Mouse (Mus musculus) embryonic facial prominence, embryonic 13.5 days (tissue): Measurements from ENCODE around the gene Mycl. TPM values are rescaled to one million over a fixed set of nuclear protein-coding genes. Genes with fewer than 3 reads are reported as not detected.

Source experiments
- ATAC-seq: fragments of 200-750 bp; cut with Nextera tagmentation; 2 replicates; pipeline ENCODE4 v1.8.0; 2017; ENCODE audit warnings: low read depth; ENCODE audit not compliant: insufficient number of reproducible peaks, insufficient read depth, low FRiP score, low TSS enrichment
- H3K27ac ChIP-seq: fragments of 300-500 bp; sonication (generic); 2 replicates; pipeline ENCODE4 v1.5.1; 2015; ENCODE audit warnings: moderate library complexity, mild to moderate bottlenecking, inconsistent platforms
- H3K27me3 ChIP-seq: fragments of 300-500 bp; sonication (generic); 2 replicates; pipeline ENCODE4 v1.6.1; 2015; ENCODE audit warnings: mild to moderate bottlenecking, inconsistent platforms
- H3K36me3 ChIP-seq: fragments of 300-500 bp; sonication (generic); 2 replicates; pipeline ENCODE4 v1.6.1; 2015; ENCODE audit warnings: mild to moderate bottlenecking, inconsistent platforms
- H3K4me1 ChIP-seq: fragments of 300-500 bp; sonication (generic); 2 replicates; pipeline ENCODE4 v1.6.1; 2015; ENCODE audit warnings: inconsistent platforms
- H3K4me2 ChIP-seq: fragments of 300-500 bp; sonication (generic); 2 replicates; pipeline ENCODE4 v1.6.1; 2015; ENCODE audit warnings: moderate library complexity, mild to moderate bottlenecking, inconsistent platforms
- H3K4me3 ChIP-seq: fragments of 300-500 bp; sonication (generic); 2 replicates; pipeline ENCODE4 v1.5.1; 2015; ENCODE audit warnings: mild to moderate bottlenecking, inconsistent platforms
- H3K9ac ChIP-seq: fragments of 300-500 bp; sonication (generic); 2 replicates; pipeline ENCODE4 v1.6.1; 2015; ENCODE audit warnings: mild to moderate bottlenecking, inconsistent platforms
- H3K9me3 ChIP-seq: fragments of 300-500 bp; sonication (generic); 2 replicates; pipeline ENCODE4 v1.6.1; 2016; ENCODE audit warnings: inconsistent platforms
- WGBS: fragments of 180-500 bp; shearing (Covaris S2); methylation state at CpG from one replicate; pipeline ENCODE4 v1.1.7; 2015; ENCODE audit warnings: mixed read lengths; 5-methylcytosine and 5-hydroxymethylcytosine counted together
- polyA plus RNA-seq: library from polyadenylated mRNA; unstranded; fragments of >200 nt; fragmentation: Nextera tagmentation; extraction: Ambion mirVana; gene quantifications from 2 replicates; pipeline ENCODE4 v1.2.1, GENCODE M21; 2015

The Mycl gene
- polyA plus RNA-seq, result 29.4 and 33.4 TPM in 2 replicates

- peak; percentile 82 for ATAC-seq
- Histone ChIP-seq H3K4me1 (peaks cover 35% of the 10 kb centered on the region), H3K9ac (peak within 1 kb of the TSS; percentile 89), H3K9me3 (no peaks in the 10 kb centered on the region), H3K4me3 (peak within 1 kb of the TSS; percentile 79), H3K27ac (peak within 1 kb of the TSS; percentile 92), H3K27me3 (peaks cover 14% of the 10 kb centered on the region; the same call in 1 of the 2 replicates), H3K4me2 (peak within 1 kb of the TSS; percentile 92), H3K36me3 (peaks cover 7% of the 10 kb centered on the region)
- under 1% methylated on average over 54 of the region's 69 CpGs for WGBS
Observed at GRCm38 (mm10) chr4:122995404-122996220, at the start of gene Mycl. TSS of gene Mycl (plus strand) at chr4:122995652.

GRCm38 (mm10) chr4:122947223-122947622 is 48.2 kb upstream of the Mycl start:
- peaks cover 47% of the 10 kb centered on the region for H3K36me3 ChIP-seq
- no peaks in the 10 kb centered on the region for H3K4me1 ChIP-seq
- 81% methylated on average over 3 of the region's 3 CpGs for WGBS

GRCm38 (mm10) chr4:122949096-122949495 is 46.4 kb upstream of the Mycl start:
- Histone ChIP-seq H3K9me3 (no peaks in the 10 kb centered on the region), H3K4me1 (no peaks in the 10 kb centered on the region), H3K4me2 (no peak overlapping the region), H3K4me3 (no peak overlapping the region), H3K36me3 (peaks cover 47% of the 10 kb centered on the region), H3K27ac (no peak overlapping the region), H3K9ac (no peak overlapping the region), H3K27me3 (no peaks in the 10 kb centered on the region)
- WGBS, result 93% methylated on average over 8 of the region's 8 CpGs
- ATAC-seq, result no peak

More at GRCm38 (mm10) chr4:122947223-122947622, 48.2 kb upstream of the Mycl start:
- no peaks in the 10 kb centered on the region for H3K27me3 ChIP-seq
- no peak overlapping the region for H3K4me2 ChIP-seq
- H3K27ac ChIP-seq, result no peak overlapping the region
- no peak for ATAC-seq
- no peaks in the 10 kb centered on the region for H3K9me3 ChIP-seq
- H3K4me3 ChIP-seq, result no peak overlapping the region
- H3K9ac ChIP-seq, result no peak overlapping the region

GRCm38 (mm10) chr4:122954680-122955411 is 40.6 kb upstream of the Mycl start:
- WGBS, result 57% methylated on average over 5 of the region's 5 CpGs
- ATAC-seq, result no peak; the same call in 1 of the 2 replicates
- H3K9ac ChIP-seq, result peak overlapping the region; percentile 62

GRCm38 (mm10) chr4:122955412-122956136 is 39.9 kb upstream of the Mycl start:
- H3K9ac ChIP-seq, result peak overlapping the region; percentile 62
- H3K4me3 ChIP-seq, result peak overlapping the region; percentile 31
- peak overlapping the region; percentile 60 for H3K4me2 ChIP-seq
- WGBS, result 8% methylated on average over 17 of the region's 17 CpGs
- H3K9me3 ChIP-seq, result no peaks in the 10 kb centered on the region
- H3K36me3 ChIP-seq, result peaks cover 14% of the 10 kb centered on the region
- H3K4me1 ChIP-seq, result peaks cover 43% of the 10 kb centered on the region
- peak overlapping the region; percentile 82 for H3K27ac ChIP-seq
- H3K27me3 ChIP-seq, result no peaks in the 10 kb centered on the region
- ATAC-seq, result peak; percentile 95

More at GRCm38 (mm10) chr4:122954680-122955411, 40.6 kb upstream of the Mycl start:
- Histone ChIP-seq H3K4me3 (peak overlapping the region; percentile 31), H3K4me2 (peak overlapping the region; percentile 60), H3K27ac (peak overlapping the region; percentile 82), H3K4me1 (peaks cover 36% of the 10 kb centered on the region), H3K36me3 (peaks cover 21% of the 10 kb centered on the region), H3K27me3 (no peaks in the 10 kb centered on the region), H3K9me3 (no peaks in the 10 kb centered on the region)

- Histone ChIP-seq H3K9ac (no peak overlapping the region), H3K36me3 (peaks cover 6% of the 10 kb centered on the region; the same call in 1 of the 2 replicates), H3K27me3 (peaks cover 2% of the 10 kb centered on the region), H3K9me3 (no peaks in the 10 kb centered on the region), H3K4me3 (no peak overlapping the region), H3K27ac (no peak overlapping the region), H3K4me2 (no peak overlapping the region), H3K4me1 (peaks cover 48% of the 10 kb centered on the region)
- ATAC-seq, result no peak
- 82% methylated on average over 4 of the region's 6 CpGs for WGBS
Observed at GRCm38 (mm10) chr4:122956301-122956700, 39.2 kb upstream of the Mycl start.

GRCm38 (mm10) chr4:122958491-122959031 is 36.9 kb upstream of the Mycl start:
- H3K4me3 ChIP-seq, result no peak overlapping the region
- WGBS, result 85% methylated on average over 6 of the region's 6 CpGs
- H3K27ac ChIP-seq, result no peak overlapping the region

GRCm38 (mm10) chr4:122959816-122960215 is 35.6 kb upstream of the Mycl start:
- WGBS, result 4% methylated on average over 8 of the region's 8 CpGs
- ATAC-seq, result no peak
- no peak overlapping the region for H3K27ac ChIP-seq
- H3K9ac ChIP-seq, result peak overlapping the region; percentile 76
- peaks cover 53% of the 10 kb centered on the region for H3K4me1 ChIP-seq
- peak overlapping the region; percentile 67 for H3K4me3 ChIP-seq
- peak overlapping the region; percentile 99 for H3K4me2 ChIP-seq
- peaks cover 12% of the 10 kb centered on the region for H3K27me3 ChIP-seq
- H3K36me3 ChIP-seq, result no peaks in the 10 kb centered on the region
- no peaks in the 10 kb centered on the region for H3K9me3 ChIP-seq

More at GRCm38 (mm10) chr4:122958491-122959031, 36.9 kb upstream of the Mycl start:
- ATAC-seq, result no peak
- Histone ChIP-seq H3K4me1 (peaks cover 58% of the 10 kb centered on the region), H3K4me2 (0 out of 2 replicates have a peak overlapping the region, but pooled peaks have one; percentile 99), H3K27me3 (peaks cover 12% of the 10 kb centered on the region), H3K36me3 (no peaks in the 10 kb centered on the region; the same call in 1 of the 2 replicates), H3K9me3 (no peaks in the 10 kb centered on the region), H3K9ac (0 out of 2 replicates have a peak overlapping the region, but pooled peaks have one; percentile 23)

- peak; percentile 33; the same call in 1 of the 2 replicates for ATAC-seq
- H3K27me3 ChIP-seq, result peaks cover 12% of the 10 kb centered on the region
- no peak overlapping the region; the same call in 1 of the 2 replicates for H3K27ac ChIP-seq
- H3K36me3 ChIP-seq, result no peaks in the 10 kb centered on the region
- H3K4me3 ChIP-seq, result peak overlapping the region; percentile 67
- under 1% methylated on average over 43 of the region's 43 CpGs for whole genome bisulfite sequencing
- H3K4me2 ChIP-seq, result peak overlapping the region; percentile 99
- no peaks in the 10 kb centered on the region for H3K9me3 ChIP-seq
- peak overlapping the region; percentile 76 for H3K9ac ChIP-seq
- H3K4me1 ChIP-seq, result peaks cover 46% of the 10 kb centered on the region
Observed at GRCm38 (mm10) chr4:122960321-122961099, 34.9 kb upstream of the Mycl start.

GRCm38 (mm10) chr4:122961100-122961567 is 34.3 kb upstream of the Mycl start, which contains the start of gene Mfsd2a:
TSS of gene Mfsd2a (minus strand) at chr4:122961188.
- WGBS, result under 1% methylated on average over 27 of the region's 27 CpGs
- ATAC-seq, result peak; percentile 57
- peak within 1 kb of the TSS; percentile 67 for H3K4me3 ChIP-seq

More at GRCm38 (mm10) chr4:122961100-122961567, 34.3 kb upstream of the Mycl start, which contains the start of gene Mfsd2a:
- H3K9me3 ChIP-seq, result no peaks in the 10 kb centered on the region
- H3K4me1 ChIP-seq, result peaks cover 41% of the 10 kb centered on the region
- H3K36me3 ChIP-seq, result no peaks in the 10 kb centered on the region
- H3K4me2 ChIP-seq, result peak within 1 kb of the TSS; percentile 99
- peaks cover 12% of the 10 kb centered on the region for H3K27me3 ChIP-seq
- H3K27ac ChIP-seq, result no peak within 1 kb of the TSS; the same call in 1 of the 2 replicates
- peak within 1 kb of the TSS; percentile 76 for H3K9ac ChIP-seq
